Mouse (Mus musculus) lung, postnatal 36 days (tissue): ENCODE measurements around the gene Abo.

Experiments used
- DNase-seq: peaks from one replicate; pipeline ENCODE4 v3.0.0; 2022; ENCODE audit warnings: mixed read lengths

Abo gene

GRCm38 (mm10) chr2:26862856-26863255 lies 1.9 kb downstream of the Abo start:
- DNase-seq, result no peak

- peak; percentile 59 for DNase-seq
These were observed 17.1 kb downstream of the Abo start for GRCm38 (mm10) chr2:26847706-26848105.

GRCm38 (mm10) chr2:26832478-26832877 lies 32.3 kb downstream of the Abo start:
- no peak for DNase-seq

- peak; percentile 43 for DNase-seq
These were observed 36.7 kb downstream of the Abo start for GRCm38 (mm10) chr2:26828047-26828446.

GRCm38 (mm10) chr2:26827261-26827975 lies 37.4 kb downstream of the Abo start:
- no peak for DNase-seq
